Mouse (Mus musculus) stomach, postnatal 0 days (tissue): Measurements from ENCODE around the gene Prune2.

Source experiments
- CTCF ChIP-seq: IDR thresholded peaks from 2 replicates; pipeline ENCODE4 v1.5.1; 2016; ENCODE audit warnings: antibody characterized with exemption, low read depth, mild to moderate bottlenecking, moderate library complexity
- EP300 ChIP-seq: optimal IDR thresholded peaks from 2 replicates; pipeline ENCODE3; 2016; ENCODE audit warnings: antibody characterized with exemption

- TF ChIP-seq EP300 (no peak), CTCF (no peak)
Observed at GRCm38 (mm10) chr19:17108782-17109181, 152.9 kb downstream of the Prune2 start.
